Mouse (Mus musculus) urinary bladder, postnatal 25 days (tissue): ENCODE measurements around the gene Reln.

Experiments used
- DNase-seq: peaks from one replicate; pipeline ENCODE4 v3.0.0; 2022; ENCODE audit warnings: low spot score

The Reln gene

DNA sequence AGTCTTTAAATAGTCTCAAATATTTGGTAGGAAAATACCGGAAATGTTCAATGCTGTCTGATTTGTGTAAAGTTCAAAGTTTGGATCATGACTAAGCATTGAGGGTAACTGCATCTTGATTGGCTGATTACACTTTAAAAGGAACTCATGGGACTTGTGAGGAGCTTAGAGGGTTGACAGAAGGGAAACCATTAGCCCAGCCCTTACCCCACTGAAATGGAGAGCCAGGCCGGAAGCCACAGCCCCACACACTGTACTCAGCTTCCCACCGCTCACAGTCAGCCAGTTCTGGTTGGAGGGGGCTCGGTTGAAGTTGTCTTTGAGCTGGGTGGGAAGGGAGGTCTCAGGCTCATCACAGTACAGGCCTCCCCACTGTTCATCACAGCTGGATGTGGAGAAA, 413.4 kb downstream of the Reln start:
- DNase-seq = no peak

DNA sequence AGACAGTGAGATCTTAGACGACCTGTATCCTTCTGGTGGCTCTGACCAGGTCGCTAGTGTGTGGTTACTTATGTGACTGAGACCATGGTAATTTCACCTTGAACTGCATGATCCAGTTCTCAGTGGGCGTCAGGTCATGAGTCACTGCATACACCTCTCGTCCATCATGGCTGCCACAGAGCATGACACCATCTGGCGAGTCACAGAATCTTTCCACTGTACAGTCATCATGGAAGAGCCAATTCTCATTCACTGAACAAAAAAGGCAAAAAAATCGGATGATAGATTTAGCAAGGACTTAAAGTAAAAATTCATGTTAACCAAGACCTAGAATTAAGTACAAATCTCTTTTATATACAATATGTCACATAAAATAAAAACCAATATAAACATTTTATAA, 424.2 kb downstream of the Reln start:
- DNase-seq = no peak

DNA sequence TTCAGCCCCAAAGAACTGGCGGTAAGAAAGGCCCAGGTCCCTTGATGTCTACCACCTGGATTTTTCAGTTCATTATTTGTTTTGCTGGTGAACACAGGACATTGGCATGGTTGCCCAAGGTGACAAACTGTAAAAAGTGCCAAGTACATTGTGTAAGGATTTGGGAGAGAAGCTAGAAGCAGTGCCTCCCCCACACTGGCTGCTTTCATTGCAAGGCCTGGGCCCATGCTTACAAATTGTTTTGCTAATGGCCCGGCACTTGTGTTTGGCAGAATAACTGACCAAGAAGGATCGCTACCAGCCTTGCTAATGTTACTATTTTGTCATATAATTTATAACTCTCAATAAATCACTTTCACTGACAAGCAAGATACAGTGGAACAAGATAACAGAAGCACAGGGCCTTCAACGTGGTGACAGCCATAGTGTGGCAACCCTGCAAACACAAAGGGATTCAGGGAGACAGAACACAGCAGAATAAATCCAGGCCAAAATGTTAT, 425.2 kb downstream of the Reln start:
- DNase-seq = no peak

DNA sequence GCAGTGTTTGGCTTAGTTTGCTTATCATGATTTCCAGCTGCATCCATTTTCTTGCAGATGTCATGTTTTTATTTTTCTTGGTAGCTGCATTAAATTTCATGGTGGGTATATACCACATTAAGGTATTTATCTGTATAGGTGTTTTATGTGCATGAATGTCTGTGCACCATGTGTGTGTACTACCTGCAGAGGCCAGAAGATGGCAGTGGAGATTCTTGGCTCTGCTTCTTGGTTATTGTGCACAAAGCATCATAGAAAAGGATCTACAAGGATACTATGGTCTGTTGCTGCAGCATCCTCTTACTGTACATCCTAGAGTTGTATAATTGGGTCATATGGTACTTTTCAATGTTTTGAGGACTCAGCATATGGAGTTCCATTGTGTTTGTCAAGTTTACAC, 428.5 kb downstream of the Reln start:
- no peak for DNase-seq

DNA sequence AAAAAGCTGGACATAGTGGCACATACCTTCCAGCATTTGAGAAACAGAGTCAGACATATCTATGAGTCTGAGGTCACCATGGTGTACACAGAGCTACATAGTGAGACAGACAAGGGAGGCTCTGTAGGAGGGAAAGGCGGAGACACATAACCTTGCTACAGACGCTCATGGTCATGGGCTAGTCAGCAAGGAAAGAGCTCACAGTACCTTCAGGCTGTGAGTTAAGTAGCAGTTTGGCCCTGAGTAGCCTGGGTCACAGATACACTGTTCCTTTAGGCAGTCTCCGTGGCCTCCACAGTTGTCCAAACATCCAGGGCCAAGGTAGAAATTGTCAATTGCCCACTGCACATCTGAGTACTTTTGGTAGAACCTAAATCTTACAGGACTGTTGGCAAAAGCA, 429.7 kb downstream of the Reln start:
- DNase-seq = no peak

DNA sequence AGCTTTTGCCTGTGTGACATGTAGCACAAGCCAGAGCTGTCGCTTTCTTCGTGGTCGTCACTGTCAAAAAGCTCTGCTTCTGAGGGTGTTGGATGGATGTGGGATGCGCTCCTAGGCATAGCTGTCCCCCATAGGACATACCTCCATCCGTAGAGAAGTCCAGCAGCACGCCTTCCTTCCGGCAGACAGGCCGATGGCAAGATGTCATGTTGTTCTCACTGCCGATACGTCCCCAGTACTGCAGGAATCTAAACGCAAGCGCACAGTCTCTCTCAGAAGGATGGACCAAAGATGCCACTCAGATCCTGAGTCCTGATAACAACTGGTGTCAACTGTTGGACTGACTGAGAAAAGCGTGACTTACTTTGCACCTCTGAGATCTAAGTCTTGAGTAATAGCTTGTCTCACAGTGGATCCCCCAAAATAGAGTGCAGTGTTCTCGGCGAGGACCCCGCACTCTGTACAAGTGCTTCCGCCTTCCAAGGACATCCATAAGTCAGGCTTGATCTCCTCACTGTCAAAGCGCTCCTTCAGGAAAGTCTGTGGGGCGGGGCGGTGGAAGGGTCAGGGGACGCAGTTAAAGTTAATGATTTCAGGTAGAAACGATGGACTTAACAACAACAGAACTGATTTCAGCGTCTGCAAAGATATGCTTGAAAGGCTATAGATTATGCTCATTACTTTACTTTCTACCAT, 431.5 kb downstream of the Reln start:
- DNase-seq = no peak

DNA sequence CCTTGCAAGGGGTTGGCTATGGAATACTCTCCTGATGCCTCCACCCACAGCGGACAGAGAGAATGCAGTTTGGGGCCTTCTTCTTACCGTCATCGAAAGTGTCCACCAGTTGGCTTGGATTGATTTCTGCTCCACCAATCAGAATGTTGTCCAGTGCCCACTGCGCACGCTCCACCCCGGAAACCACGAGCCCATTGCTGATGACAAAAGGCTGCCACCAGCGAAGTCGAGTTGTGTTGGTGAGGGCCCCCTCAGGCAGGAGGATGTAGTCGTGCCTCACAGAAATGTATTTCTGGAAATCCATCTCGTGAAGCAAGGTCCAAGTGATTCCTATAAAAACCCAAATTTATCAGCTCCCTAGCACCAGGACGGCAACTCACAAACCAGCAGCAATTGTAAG, 433.8 kb downstream of the Reln start:
- DNase-seq = no peak

DNA sequence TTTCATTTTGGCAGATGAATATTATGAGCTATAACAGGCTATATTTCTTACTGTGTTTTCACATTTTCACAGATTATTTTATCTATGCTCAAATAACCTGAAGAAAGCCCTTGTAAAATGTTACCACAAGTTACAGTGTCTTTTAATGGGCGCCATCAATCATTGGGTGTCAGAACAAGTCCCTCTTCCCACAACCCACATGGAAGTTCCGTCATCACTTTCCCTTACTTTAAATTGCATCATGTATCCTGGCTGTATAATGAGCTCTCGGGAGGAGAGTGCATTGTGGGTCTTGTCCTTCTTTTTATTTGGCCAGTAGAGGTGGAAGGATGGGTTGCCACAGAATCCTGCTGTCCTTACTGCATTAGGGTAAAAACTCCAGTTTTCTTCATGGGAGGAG, 434.8 kb downstream of the Reln start:
- DNase-seq = no peak

DNA sequence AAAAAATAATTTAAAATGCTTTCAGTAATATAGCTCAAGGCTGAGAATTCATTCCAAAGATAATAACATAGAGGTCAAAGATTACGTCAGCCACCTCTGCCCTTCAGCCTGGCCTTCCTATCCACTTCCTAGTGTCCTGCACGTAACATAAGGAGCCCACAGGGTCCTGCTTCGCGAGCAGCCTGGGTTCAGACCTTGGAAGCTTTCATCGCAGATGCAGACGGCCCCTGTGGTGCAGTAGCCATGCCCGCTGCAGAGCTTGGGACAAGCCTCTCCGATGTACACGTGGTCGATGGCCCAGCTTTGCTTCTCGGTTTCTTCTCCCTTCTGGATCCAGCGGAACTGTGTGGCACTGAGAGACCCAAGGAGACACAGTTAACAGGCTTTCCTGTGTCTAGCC, 443.1 kb downstream of the Reln start:
- DNase-seq = no peak

DNA sequence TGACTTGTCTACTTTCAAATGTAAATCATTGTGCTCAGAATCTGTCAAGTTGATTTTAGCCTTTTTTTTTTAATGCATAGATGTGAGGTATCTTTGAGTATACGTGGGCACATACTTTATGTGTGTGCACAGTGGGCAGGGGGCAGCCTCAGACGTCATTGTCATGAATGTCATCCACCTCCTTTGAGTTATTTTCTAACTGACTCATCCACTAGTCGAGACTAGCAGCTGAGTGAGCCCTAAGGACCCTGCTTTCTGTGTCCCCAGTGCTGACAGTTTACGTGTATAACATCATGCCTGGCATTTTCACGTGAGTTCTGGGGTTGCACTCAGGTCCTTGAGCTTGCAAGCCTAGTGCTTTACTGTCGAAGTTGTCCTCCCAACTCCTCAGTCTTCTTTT, 443.6 kb downstream of the Reln start:
- DNase-seq = no peak

DNA sequence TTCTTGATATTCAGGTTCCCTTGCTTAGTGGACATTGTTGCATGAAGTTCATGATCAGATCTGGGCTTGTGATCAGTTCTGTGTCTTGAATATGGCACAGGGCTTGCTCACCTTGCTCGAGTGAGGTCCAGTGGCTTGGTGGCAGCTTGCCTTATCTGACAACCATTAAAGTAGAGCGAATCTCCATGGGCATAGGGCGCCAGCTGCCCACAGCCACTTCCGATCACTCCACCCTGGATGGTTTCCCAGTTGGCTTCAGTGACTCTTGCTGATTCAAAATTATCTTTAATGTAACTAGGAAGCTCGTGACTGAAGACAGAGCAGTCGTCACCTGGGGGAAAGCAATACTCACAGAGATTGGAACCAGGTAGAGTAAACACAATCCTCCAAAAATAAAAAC, 445.6 kb downstream of the Reln start:
- DNase-seq = no peak

DNA sequence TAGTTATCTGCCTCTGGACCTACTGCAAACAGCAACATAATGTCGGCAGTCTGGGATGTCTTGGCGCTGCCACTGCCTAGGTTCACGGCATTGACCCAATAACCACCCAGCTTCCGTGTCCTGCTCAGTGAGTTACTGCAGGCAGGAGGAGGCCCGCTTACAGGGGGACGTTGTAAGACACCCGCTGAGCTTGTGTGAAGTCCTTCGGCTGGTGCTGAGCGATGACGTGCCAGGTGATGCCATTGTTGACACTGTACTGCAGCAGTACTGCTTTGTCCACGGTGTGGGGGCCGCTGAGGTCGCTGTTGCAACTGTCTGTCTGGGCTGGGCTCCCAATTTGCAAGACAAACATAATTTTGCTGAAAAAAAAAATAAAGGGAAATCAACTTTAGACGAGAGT, 447.9 kb downstream of the Reln start:
- no peak for DNase-seq

DNA sequence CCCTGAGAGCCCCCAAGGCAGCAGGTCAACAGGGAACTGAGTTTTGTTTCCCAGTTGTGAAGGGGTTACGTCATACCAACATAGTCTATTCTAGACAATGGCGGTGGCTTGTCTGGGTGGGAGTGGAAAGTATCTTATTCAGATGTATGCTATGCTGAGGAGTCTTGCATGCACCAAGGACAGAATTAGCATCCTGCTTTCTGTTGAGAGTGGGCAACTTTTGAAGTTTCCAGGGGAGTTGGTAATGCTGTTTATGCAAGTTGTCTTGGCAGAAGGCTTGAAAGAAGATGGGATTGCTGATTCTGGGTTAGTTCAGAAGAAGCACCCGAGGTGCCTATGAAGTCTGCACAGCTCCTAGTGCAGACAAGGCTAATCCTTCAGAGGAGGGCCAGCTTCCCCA, 450.3 kb downstream of the Reln start:
- no peak for DNase-seq

DNA sequence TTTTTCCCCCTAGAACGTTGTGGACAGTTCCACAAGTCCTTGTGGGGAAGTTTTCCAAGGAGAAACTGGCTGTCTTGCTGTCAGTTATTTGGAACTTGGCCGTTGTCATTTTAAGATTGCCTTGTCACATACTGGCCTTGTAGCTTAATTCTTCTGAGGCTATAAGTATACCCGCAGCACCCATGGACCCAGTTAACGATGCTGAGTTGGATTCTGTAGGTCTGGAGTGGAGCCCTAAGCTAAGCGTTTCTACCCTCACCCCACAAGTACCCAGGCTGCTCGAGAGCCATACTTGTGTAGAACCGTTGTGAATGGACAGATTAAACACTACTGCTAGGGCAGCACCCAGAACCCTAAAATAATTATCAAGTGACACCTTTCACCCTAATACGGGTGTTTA, 477.8 kb downstream of the Reln start:
- no peak for DNase-seq

DNA sequence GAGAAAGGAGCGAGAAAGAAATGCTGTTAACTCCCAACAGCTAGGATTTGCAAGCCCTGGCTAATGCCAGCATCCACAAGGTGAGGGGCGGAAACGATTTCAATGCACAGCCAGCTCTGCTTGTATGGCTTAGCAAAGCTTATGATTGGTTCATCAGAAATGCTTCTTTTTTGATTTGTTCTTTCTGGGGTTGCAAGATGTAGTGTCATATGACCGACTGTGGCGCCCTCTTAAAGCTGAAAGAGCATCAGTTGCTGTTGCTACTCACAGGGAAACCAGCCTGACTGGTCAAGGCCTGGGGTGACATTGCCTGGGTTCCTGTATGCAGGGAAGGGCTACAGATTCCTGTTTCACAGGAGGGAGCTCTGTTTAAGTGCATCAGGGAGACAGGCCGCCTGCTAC, 478.2 kb downstream of the Reln start:
- no peak for DNase-seq

DNA sequence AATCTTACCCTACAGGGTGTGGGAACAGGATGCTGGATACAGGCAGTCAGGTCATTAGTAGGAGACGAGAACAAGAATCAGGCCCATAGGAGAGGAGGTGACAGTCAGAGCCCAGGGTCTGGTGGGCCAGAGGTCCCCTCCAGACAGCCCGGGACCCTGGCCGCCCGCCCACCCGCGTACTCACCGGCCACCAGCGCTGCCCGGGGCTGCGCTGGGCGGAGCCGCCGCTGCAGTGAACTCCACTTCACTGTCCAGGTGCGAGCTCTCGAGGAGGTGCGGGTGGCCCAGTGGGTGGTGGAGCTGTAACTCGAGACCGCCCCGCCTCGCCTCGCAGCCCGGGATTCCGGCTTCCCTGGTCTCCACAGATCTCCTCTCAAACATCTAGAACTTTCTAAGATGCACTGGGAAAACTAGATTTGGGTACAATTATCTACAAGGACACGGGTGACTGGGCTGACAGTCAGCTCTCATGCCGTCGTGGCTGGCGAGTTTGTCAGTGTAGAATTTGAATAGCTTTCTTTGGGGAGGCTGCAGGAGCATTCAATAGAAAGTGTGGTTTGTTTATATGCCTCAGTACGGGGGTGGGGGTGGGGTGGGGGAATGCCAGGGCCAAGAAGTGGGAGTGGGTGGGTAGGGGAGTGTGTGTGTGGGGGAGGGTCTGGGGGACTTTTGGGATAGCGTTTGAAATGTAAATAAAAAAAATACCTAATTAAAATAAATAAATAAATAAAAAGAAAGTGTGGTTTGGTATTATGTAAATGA, 479.0 kb downstream of the Reln start, which contains the start of gene Slc26a5:
TSS of gene Slc26a5 (minus strand) at position 259 of the 762 bp plus-strand sequence.
- DNase-seq = no peak

DNA sequence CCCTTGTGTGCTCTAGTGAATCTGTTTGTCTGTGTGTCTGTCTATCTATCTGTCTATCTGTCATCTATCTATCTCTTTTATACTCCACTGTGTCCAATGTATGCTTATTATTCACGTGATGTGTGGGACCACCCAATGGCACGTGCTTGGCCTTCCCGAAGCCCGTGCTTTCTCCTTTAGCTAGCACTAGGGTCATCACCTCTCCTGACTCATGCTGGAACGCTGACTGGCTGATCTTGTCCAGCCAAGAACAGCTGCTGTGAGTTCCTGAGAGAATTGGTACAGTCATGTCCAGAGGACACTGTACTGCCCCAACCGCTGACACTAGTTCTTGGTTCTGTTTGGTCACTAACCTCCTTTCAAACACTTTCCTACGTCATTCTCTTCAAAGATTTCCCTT, 485.8 kb downstream of the Reln start:
- DNase-seq = no peak

DNA sequence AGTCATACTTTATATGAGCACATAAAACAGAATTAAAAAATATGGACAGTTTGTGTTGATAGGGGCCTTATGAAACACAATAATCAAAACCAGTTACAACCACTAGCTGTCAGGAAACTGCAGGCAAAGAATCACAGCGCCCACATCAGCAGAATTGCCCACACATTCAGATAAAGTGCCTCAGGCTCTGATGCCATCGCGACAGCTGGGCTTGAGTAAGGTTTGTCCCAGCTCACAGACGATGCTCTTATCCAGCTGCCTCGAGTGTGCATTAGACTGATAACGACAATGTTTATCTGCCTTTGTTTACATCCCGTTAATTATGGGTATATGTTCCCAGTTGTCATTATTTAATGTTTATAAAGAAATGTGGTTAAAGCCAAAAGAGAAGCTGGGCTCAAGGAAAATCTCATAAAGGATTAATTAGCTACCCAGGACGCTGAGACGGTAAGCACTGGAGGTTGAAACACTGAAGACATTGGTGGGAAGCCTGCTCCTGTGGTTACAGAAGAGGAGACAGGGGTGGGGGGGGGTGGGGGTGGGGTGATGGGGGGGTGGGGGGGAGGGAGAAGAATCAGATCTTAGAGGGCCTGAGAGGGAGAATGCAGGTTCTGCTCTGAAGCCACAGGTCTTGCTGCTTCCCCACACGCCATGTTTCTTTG, 492.7 kb downstream of the Reln start:
- no peak for DNase-seq

DNA sequence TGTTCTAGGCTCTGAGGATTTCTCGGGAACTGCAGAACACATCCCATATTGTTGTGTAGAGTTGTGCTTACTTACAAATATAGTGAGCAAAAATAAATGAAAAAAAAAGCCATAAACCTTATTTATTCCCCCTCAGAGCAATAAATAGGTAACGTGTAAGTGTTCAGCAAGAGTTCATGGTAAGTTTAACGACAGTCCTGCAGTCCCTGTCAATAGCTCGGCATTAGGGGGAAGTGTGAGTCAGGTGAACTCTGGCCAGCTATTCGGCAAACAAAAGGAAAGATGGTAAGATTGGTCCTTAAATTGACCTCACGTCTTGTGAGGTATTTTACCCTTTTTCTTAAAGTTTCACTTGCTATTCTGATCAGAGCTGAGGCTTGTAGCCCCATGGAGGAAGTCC, 497.1 kb downstream of the Reln start:
- DNase-seq = no peak

DNA sequence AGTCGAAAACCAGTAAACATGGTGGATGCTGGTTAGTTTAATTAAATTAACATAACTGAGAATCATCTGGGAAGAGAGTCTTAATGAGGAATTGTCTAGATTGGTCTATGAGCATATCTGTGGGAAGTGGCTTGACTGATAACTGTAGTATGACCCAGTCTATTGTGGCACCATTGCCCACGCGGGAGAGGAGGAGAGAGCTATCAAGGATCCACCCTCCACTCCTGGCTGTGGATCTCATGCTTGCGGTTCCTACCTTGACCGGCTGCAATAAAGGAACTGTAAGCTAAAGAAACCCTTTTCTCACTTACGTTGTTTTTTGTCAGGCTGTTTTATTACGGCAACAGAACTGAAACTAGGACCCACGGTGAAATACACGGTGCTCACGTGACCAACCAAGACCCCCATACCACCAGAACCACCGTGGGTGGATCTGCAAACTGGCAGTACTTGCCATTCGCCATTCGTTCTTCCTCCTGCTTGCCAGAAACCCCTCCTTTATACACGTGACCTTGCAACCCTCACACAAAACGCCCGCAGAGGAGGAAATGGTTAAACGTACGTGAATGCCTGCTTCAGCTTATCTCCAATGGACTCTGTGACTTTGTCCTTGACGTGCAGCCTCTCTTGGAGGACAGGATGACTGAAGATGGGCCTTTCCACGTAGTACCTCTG, 497.7 kb downstream of the Reln start:
- DNase-seq = no peak

DNA sequence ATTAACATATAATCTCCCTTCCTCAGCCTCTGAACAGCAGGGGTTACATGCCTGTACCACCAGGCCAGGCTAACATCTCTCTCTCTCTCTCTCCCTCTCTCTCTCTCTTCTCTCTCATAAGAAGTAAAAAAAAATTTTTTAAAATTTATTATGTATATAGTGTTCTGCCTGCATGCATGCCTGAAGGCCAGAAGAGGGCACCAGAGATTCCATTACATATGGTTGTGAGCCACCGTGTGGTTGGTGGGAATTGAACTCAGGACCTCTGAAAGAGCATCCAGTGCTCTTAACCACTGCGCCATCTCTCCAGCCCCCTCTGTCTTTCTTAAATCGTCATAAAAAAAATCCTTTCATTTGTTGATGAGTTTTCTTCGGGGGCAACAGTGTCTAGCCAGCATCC, 499.8 kb downstream of the Reln start:
- no peak for DNase-seq
